Mouse (Mus musculus) lung, postnatal 14 days (tissue): Measurements from ENCODE around the gene Elf5.

ENCODE experiments used
- DNase-seq: peaks from one replicate; pipeline ENCODE4 v3.0.0; 2021

The Elf5 gene

DNA sequence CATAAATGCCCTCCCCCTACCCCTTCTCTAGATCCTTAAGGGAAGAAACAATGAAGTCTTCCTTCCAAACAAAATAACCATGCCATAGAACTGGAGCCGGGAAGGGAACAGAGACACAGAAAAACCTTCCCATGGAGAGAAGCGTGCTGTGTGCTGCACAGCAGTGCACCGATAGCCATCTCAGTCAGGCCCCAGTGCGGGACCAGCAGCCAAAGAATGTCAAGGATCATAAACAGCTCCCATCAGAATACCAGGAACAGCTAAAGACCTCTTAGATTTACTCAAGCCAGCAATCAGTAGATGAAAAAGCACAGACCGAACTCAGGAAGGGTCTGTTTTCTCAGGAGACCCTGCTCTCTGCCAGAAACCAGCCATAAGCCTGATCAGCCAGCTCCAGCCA lies 25.0 kb downstream of the Elf5 start:
- no peak for DNase-seq

DNA sequence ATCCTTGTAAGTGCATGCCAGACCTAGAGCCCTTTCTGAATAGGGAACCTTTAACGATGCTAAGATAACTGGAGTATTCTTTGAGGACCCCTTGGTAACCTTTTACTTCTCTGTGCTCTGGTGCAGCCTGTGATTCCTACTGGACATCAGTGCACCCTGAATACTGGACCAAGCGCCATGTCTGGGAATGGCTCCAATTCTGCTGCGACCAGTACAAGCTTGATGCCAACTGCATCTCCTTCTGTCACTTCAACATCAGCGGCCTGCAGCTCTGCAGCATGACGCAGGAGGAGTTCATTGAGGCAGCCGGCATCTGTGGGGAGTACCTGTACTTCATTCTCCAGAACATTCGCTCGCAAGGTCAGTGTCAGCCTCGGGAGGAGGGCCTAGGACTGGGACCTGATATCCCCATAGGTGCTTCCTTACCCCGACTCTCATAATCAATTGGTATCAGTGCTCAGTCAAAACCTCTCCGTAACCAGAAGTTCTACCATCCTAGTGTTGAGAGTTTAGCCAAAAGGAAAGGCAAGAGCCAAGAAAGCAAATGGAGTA lies 27.7 kb downstream of the Elf5 start:
- no peak for DNase-seq

- DNase-seq = peak; percentile 88
Measured at GRCm38 (mm10) chr2:103439710-103440109, 28.2 kb downstream of the Elf5 start.

GRCm38 (mm10) chr2:103445776-103446175 lies 34.3 kb downstream of the Elf5 start:
- peak; percentile 64 for DNase-seq

GRCm38 (mm10) chr2:103446326-103446725 lies 34.8 kb downstream of the Elf5 start:
- DNase-seq = no peak

DNA sequence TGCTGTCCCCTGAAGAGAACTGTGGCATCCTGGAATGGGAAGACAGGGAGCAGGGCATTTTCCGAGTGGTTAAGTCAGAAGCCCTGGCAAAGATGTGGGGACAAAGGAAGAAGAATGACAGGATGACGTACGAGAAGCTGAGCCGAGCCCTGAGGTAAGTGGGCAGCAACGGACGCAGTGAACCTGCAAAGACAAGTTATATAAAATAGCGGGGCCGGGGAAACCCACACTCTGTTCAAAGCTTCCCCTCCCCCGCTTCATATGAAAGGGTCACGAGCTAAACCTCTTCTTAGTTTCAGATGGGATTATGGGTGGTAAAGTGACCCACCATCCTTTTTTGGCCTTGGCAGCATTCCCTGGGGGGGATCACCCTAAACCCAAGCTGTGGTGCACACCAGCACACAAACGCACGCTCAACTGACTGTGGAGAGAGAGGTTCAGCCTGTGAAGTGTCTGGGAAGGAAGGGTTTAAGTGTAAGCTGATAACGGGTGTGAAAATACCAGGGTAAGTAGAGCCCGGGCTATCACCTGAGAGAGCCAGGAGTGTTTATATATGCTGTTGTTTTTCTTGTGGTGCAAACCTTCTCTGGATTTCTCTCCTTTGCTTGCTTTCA lies 37.6 kb downstream of the Elf5 start:
- DNase-seq = no peak

GRCm38 (mm10) chr2:103449813-103450212 lies 38.3 kb downstream of the Elf5 start:
- DNase-seq = no peak

DNA sequence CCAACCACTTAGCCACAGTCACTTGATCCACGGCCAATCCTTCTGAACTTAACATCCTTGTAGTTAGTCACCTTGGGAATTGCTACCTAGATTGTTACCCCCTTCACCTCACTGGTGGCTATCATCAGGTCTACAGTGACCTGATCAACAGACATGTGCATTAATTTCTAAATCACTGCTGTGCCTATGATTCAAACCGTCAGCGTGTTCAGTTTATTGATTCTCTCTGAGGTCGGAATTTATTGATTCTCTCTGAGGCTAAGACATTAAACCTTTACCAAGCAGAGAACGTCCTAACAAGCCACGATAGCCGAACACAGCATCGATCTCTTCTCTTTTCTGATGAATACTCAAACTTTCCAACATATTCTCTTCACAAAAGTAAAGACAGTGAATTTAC lies 38.8 kb downstream of the Elf5 start:
- no peak for DNase-seq

GRCm38 (mm10) chr2:103452550-103452949 lies 41.1 kb downstream of the Elf5 start:
- DNase-seq = no peak

DNA sequence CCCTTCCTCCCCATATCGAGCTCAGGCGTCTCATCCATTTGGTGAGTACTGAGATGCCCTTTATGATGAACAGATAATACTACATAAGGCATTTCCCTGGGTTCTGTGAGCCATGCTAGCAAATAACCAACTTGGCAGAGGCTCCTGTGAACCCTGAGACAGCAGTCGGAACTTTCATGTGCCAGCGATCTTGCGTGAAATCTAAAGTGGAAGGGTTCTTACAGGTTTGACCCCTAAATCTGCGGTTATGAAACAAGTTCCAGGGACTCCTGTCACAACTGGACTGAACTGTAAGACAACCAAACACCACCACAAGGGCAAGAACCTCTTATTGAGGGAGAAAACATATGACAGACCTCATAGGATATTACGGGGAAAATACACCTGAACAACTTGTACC lies 44.3 kb downstream of the Elf5 start:
- DNase-seq = no peak

GRCm38 (mm10) chr2:103456646-103457045 lies 45.2 kb downstream of the Elf5 start:
- peak; percentile 88 for DNase-seq

DNA sequence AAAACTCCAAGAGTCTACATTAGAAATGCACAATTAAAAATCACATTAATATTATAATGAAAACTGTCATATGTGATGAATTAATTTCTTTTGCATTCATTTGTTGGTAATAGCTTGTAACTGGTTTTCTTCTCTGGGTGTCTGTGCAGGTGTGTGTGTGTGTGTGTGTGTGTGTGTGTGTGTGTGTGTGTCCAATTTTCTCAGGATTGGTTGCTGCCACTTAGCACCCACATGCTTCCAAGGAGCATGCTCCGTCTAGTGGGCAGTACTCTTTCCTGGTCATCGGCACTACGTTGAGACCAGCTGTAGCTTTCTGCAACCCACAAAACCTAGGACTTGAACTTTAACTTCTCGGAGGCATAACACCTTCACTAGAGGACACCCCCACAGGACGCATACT lies 45.6 kb downstream of the Elf5 start:
- no peak for DNase-seq

DNA sequence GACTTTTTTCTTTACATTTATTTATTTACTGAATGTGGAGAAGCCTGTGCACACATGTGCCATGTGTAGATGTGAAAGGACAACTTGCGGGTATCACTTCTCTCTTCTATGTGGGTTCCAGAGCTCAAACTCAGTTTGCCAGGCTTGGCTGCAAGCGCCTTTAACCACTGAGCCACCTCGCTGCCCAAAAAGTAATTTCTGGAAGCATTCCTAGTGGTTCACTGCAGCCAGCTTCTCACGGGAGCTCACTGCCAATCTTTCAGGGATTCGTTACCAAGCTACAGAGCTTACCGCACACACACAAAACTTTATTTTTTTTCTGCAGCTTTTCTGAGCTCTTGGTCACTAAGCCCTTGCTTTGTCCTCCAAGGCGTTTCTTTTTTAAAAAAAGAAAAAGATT lies 46.1 kb downstream of the Elf5 start:
- no peak for DNase-seq

DNA sequence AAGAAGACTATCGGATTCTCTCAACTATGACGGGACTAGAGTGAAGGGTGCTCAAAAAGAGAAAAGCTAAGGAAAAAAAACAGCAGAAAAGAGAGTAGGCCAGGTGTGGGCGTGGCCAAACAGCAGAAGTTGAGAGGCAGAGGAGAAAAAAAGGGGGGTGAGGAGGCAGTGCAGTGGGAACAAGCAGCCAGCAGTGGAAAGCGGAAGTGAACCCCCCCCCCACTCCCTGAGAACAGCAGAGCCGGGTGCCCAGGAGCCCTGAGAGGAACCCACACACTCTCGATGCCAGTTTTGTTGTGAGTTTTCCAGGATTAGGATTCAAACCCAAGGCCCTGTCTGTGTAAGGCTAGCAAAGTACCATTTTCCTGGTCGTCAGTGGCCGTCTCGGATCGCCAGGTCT lies 47.6 kb downstream of the Elf5 start:
- DNase-seq = no peak

DNA sequence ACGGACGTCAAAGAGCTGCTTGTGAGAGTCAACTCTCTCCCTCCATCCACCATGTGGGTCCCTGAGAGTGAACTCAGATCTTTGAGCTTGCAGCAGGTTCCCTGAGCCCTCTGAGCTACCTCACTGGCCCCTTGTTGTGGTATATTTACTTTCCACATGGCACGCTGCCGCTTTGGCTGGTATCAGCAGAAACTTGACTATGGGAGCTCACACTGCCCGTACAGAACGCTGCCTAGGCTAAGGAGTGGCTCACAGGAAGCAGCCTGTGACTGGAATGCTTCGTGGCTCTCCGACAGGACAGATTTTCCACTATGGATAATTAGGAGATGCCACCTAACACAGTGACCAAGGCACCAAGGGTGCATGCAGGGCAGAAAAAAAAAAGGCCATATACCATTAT lies 49.7 kb downstream of the Elf5 start:
- DNase-seq = no peak

DNA sequence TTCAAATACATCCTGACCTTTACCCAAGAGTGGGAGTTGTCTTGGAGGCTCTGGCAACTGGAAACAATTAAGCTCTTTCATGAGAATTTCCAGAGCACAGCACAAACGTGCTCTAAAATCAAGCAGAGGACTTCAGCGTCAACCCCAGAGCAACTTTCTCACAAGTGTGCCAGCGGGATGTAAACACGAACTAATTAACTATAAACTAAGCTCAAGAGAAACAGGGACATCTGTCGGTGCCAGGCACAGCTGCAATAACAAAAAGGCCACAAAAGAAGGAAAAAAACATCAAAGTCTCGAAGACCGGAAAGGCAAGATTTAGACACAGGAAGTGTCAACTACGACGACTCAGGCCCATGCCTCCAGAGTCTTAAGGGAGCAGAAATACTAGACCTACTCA lies 50.3 kb downstream of the Elf5 start:
- no peak for DNase-seq

- DNase-seq = no peak
Measured at GRCm38 (mm10) chr2:103462746-103463145, 51.3 kb downstream of the Elf5 start.

DNA sequence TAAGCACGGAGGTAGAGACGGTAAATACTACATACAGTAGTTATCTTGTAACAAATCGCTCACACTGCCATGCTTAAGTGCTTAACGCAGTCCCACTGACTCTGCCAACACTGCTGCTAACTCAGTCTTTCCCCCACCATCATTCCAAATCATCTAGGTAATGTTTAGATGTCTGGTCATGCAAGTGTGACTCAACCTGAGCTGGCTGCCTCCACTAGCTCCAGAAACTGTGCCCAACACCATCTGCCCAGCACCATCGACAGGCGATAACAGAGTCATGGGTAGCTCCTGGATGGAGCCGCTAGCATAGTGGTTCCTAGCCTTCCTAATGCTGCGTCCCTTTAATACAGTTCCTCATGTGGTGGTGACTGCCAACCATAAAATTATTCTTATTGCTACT lies 53.0 kb downstream of the Elf5 start:
- no peak for DNase-seq

- no peak for DNase-seq
Measured at GRCm38 (mm10) chr2:103465429-103465828, 53.9 kb downstream of the Elf5 start.

DNA sequence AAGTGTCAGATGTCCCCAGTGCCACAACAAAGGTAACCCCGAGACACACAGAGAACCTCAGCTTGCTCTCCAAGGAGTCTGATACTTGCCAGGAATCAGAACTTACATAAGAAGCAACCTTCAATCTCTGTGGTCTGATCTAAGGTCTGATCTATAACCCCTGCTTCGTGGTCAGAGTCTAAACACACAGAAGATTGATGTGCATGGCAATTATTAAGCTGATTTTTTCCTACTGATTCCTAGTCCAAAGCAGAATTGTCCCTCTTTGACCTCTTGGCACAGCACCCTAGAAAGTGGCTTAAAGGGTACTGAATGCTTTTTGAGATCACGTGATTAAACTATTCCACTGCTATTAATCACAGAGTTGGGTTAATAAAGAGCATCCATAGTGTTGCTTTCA lies 54.8 kb downstream of the Elf5 start:
- DNase-seq = no peak

DNA sequence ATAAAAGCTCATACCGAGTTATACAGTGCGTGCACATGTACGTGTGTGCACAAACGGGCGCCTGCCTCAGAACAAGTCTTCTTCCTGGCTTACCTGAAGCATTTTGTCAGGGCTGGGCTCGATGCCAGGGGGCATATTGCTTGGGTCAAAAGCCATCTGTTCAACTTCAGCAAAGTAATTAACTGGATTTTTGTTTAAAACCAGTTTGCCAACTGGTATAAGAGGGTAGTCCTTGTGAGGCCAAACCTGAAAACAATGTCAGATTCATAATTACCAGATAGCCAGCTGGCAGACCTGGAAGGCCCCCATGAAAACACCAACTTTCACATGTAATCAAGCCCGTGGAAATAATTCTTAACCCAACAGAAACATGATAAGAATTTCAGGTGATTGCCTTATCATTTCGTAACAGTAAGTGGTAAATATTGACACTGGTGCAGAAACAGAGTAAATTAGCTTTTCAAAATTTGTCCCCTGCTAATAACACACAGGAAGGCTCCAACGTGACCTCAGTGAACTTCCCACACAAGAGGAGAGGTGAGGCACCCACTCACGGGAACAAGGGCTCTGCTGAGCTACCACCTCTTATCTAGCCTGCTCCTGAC lies 55.6 kb downstream of the Elf5 start:
- DNase-seq = peak; percentile 57

DNA sequence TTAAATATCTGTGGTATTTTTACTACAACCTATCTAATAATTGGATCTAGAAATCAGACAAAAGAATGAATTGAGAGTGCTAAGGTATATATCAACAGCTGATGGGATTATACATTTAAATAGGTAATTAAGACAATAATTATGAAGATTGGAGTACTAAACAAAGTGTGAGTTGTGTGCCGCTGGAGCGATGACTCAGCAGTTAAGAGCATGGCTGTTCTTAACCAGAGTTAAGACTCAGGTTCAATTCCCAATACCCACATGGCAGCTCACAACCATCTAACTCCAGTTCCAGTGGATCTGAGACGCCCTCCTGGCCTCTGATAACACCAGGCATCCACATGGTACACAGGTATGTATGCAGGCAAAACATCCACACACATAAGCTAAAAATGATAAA lies 61.9 kb downstream of the Elf5 start:
- no peak for DNase-seq

GRCm38 (mm10) chr2:103476180-103476579 lies 64.7 kb downstream of the Elf5 start:
- no peak for DNase-seq

DNA sequence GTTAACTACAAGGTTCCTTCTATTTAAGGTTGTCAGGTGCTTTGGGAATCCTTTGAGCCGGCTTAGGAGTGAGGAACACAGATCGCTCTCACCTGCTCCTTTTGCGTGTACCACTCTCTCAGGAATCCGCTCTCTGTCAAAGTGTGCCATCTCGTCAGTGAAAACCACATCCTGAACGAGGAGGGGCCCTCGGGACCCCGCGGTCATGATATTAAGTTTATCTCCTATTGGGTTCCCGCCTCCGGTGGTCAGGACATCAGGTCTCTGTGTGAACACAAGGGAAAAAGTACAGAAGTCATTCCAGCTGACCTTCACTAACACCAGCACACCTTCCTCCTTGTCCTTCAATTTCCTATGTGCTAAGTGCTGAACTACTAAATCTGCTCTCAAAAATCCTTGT lies 65.2 kb downstream of the Elf5 start:
- DNase-seq = no peak

- no peak for DNase-seq
Measured at GRCm38 (mm10) chr2:103477456-103477855, 66.0 kb downstream of the Elf5 start.
